Mouse (Mus musculus) liver, adult 2 months (tissue): ENCODE results near the gene Slc26a8.

ENCODE experiments used
- CTCF ChIP-seq: fragments of 200-500 bp; IDR thresholded peaks from 2 replicates; pipeline ENCODE4 v1.5.1; 2011; ENCODE audit warnings: low read depth, low read length, control low read depth
- POLR2A ChIP-seq: fragments of 200-500 bp; IDR thresholded peaks from 2 replicates; pipeline ENCODE4 v1.6.1; 2011; ENCODE audit warnings: low read length, control low read depth; ENCODE audit not compliant: insufficient read depth; ENCODE audit errors: extremely low read depth

DNA sequence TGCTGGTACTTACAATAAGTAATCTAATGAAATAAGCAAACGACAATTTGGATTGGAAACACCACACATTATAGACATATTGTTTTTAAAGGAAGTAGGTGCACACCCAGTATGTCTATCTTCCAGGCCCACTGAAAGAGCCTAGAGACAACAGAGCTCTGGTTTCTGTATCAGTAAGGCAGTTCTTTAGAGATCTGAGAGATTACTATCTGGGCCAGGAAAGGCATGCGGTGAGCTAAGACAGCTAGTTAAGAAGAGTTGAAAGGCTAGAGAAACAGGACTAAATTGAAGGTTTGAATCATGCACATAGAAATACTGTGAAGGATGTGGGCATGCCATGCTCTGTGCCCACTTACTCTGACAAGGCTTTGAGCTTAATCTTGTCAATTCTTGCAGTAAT, 77.4 kb downstream of the Slc26a8 start:
- TF ChIP-seq CTCF (no peak), POLR2A (no peak)
